Mouse (Mus musculus) hindbrain, embryonic 12.5 days (tissue): ENCODE measurements around the gene Fam171a1. TPM values are rescaled to one million over a fixed set of nuclear protein-coding genes. Genes with fewer than 3 reads are reported as not detected.
"Not testable (repeated sequence)": the region's sequence is repeated elsewhere in the genome, so short reads cannot be mapped to it uniquely, and the experiment has no call there.

ENCODE experiments used
- ATAC-seq: fragments of 200-750 bp; cut with Nextera tagmentation; 2 replicates; pipeline ENCODE4 v1.8.0; 2017; ENCODE audit warnings: moderate TSS enrichment; ENCODE audit not compliant: low FRiP score
- H3K27ac ChIP-seq: fragments of 300-500 bp; sonication (generic); 2 replicates; pipeline ENCODE4 v1.5.1; 2016; ENCODE audit warnings: mild to moderate bottlenecking
- H3K27me3 ChIP-seq: fragments of 300-500 bp; sonication (generic); 2 replicates; pipeline ENCODE4 v1.6.1; 2016; ENCODE audit warnings: mild to moderate bottlenecking
- H3K36me3 ChIP-seq: fragments of 300-500 bp; sonication (generic); 2 replicates; pipeline ENCODE4 v1.6.1; 2016; ENCODE audit warnings: mild to moderate bottlenecking
- H3K4me1 ChIP-seq: fragments of 300-500 bp; sonication (generic); 2 replicates; pipeline ENCODE4 v1.6.1; 2016
- H3K4me2 ChIP-seq: fragments of 300-500 bp; sonication (generic); replicated peaks from 2 replicates; pipeline ENCODE4 v1.6.1; 2016; ENCODE audit warnings: mild to moderate bottlenecking
- H3K4me3 ChIP-seq: fragments of 300-500 bp; sonication (generic); 2 replicates; pipeline ENCODE4 v1.5.1; 2016; ENCODE audit warnings: mild to moderate bottlenecking
- H3K9ac ChIP-seq: fragments of 300-500 bp; sonication (generic); 2 replicates; pipeline ENCODE4 v1.6.1; 2016; ENCODE audit warnings: mild to moderate bottlenecking, moderate library complexity
- H3K9me3 ChIP-seq: fragments of 300-500 bp; sonication (generic); replicated peaks from 2 replicates; pipeline ENCODE4 v1.6.1; 2016; ENCODE audit warnings: mild to moderate bottlenecking
- WGBS: fragments of 180-500 bp; shearing (Covaris S2); methylation state at CpG from one replicate; pipeline ENCODE4 v1.1.7; 2016; 5-methylcytosine and 5-hydroxymethylcytosine counted together
- polyA plus RNA-seq: library from polyadenylated mRNA; unstranded; fragments of >200 nt; fragmentation: Nextera tagmentation; extraction: Ambion mirVana; gene quantifications from 2 replicates; pipeline ENCODE4 v1.2.1, GENCODE M21; 2016

Gene Fam171a1
- polyA plus RNA-seq, 1 experiment from 2014 or later: 56.2 TPM

- Histone ChIP-seq H3K27me3 (no peaks in the 10 kb centered on the region), H3K4me2 (no peak overlapping the region), H3K36me3 (peaks cover 23% of the 10 kb centered on the region), H3K4me3 (no peak overlapping the region), H3K9me3 (no peaks in the 10 kb centered on the region), H3K27ac (no peak overlapping the region), H3K4me1 (no peaks in the 10 kb centered on the region), H3K9ac (no peak overlapping the region)
- 94% methylated on average over 5 of the region's 5 CpGs for WGBS
- ATAC-seq: no peak
These were observed 69.6 kb downstream of the Fam171a1 start for GRCm38 (mm10) chr2:3183656-3184055.

GRCm38 (mm10) chr2:3185335-3185734 lies 71.3 kb downstream of the Fam171a1 start:
- no peaks in the 10 kb centered on the region for H3K9me3 ChIP-seq

GRCm38 (mm10) chr2:3188745-3189475 lies 74.9 kb downstream of the Fam171a1 start:
- Histone ChIP-seq H3K4me1 (no peaks in the 10 kb centered on the region), H3K9ac (no peak overlapping the region), H3K36me3 (peaks cover 23% of the 10 kb centered on the region), H3K27ac (no peak overlapping the region), H3K4me3 (no peak overlapping the region), H3K4me2 (no peak overlapping the region), H3K9me3 (no peaks in the 10 kb centered on the region), H3K27me3 (no peaks in the 10 kb centered on the region)
- no peak for ATAC-seq
- 89% methylated on average over 10 of the region's 10 CpGs for WGBS

More at GRCm38 (mm10) chr2:3185335-3185734, 71.3 kb downstream of the Fam171a1 start:
- Histone ChIP-seq H3K4me1 (no peaks in the 10 kb centered on the region), H3K36me3 (peaks cover 19% of the 10 kb centered on the region), H3K27ac (no peak overlapping the region), H3K27me3 (no peaks in the 10 kb centered on the region), H3K4me2 (no peak overlapping the region), H3K4me3 (no peak overlapping the region), H3K9ac (no peak overlapping the region)
- WGBS: 86% methylated on average over 5 of the region's 5 CpGs
- ATAC-seq: no peak

- H3K9me3 ChIP-seq: no peaks in the 10 kb centered on the region
- H3K36me3 ChIP-seq: peaks cover 25% of the 10 kb centered on the region
- WGBS: 73% methylated on average over 6 of the region's 6 CpGs
- no peak overlapping the region for H3K4me3 ChIP-seq
- H3K27me3 ChIP-seq: no peaks in the 10 kb centered on the region
- no peaks in the 10 kb centered on the region for H3K4me1 ChIP-seq
- ATAC-seq: no peak
- H3K9ac ChIP-seq: no peak overlapping the region
- no peak overlapping the region for H3K4me2 ChIP-seq
- no peak overlapping the region for H3K27ac ChIP-seq
These were observed 77.1 kb downstream of the Fam171a1 start for GRCm38 (mm10) chr2:3191149-3191548.

GRCm38 (mm10) chr2:3195511-3195910 lies 81.5 kb downstream of the Fam171a1 start:
- Histone ChIP-seq H3K4me2 (no peak overlapping the region), H3K9me3 (no peaks in the 10 kb centered on the region), H3K9ac (no peak overlapping the region), H3K4me1 (no peaks in the 10 kb centered on the region), H3K27ac (no peak overlapping the region), H3K27me3 (no peaks in the 10 kb centered on the region), H3K4me3 (no peak overlapping the region), H3K36me3 (peaks cover 43% of the 10 kb centered on the region)
- 33% methylated on average over 5 of the region's 5 CpGs for whole genome bisulfite sequencing
- no peak for ATAC-seq

- Histone ChIP-seq H3K27ac (no peak overlapping the region), H3K4me3 (no peak overlapping the region), H3K9ac (no peak overlapping the region), H3K36me3 (peaks cover 45% of the 10 kb centered on the region), H3K4me1 (no peaks in the 10 kb centered on the region), H3K4me2 (no peak overlapping the region), H3K9me3 (no peaks in the 10 kb centered on the region), H3K27me3 (no peaks in the 10 kb centered on the region)
- 95% methylated on average over 4 of the region's 4 CpGs for WGBS
- ATAC-seq: no peak
These were observed 86.4 kb downstream of the Fam171a1 start for GRCm38 (mm10) chr2:3200422-3200821.

- WGBS: 74% methylated on average over 9 of the region's 9 CpGs
- Histone ChIP-seq H3K36me3 (peaks cover 11% of the 10 kb centered on the region; the same call in 1 of the 2 replicates), H3K9ac (no peak overlapping the region), H3K4me2 (no peak overlapping the region), H3K4me3 (no peak overlapping the region), H3K27ac (no peak overlapping the region), H3K27me3 (no peaks in the 10 kb centered on the region), H3K4me1 (peaks cover 4% of the 10 kb centered on the region; the same call in 1 of the 2 replicates), H3K9me3 (no peaks in the 10 kb centered on the region)
- ATAC-seq: peak; percentile 48; the same call in 1 of the 2 replicates
These were observed 93.1 kb downstream of the Fam171a1 start for GRCm38 (mm10) chr2:3206975-3207642.

GRCm38 (mm10) chr2:3215480-3215879 lies 101.5 kb downstream of the Fam171a1 start:
- H3K9me3 ChIP-seq: no peaks in the 10 kb centered on the region
- WGBS: 89% methylated on average over 3 of the region's 3 CpGs
- no peak overlapping the region for H3K9ac ChIP-seq
- ATAC-seq: no peak
- no peaks in the 10 kb centered on the region for H3K27me3 ChIP-seq
- H3K4me3 ChIP-seq: no peak overlapping the region
- no peak overlapping the region for H3K4me2 ChIP-seq
- H3K36me3 ChIP-seq: peaks cover 5% of the 10 kb centered on the region
- H3K27ac ChIP-seq: no peak overlapping the region
- no peaks in the 10 kb centered on the region for H3K4me1 ChIP-seq

GRCm38 (mm10) chr2:3216617-3217016 lies 102.6 kb downstream of the Fam171a1 start:
- H3K36me3 ChIP-seq: peaks cover 14% of the 10 kb centered on the region
- no peak overlapping the region for H3K4me3 ChIP-seq
- H3K4me2 ChIP-seq: no peak overlapping the region
- no peaks in the 10 kb centered on the region for H3K9me3 ChIP-seq
- ATAC-seq: no peak
- no peak overlapping the region for H3K9ac ChIP-seq
- no peak overlapping the region for H3K27ac ChIP-seq
- 87% methylated on average over 10 of the region's 10 CpGs for WGBS
- H3K4me1 ChIP-seq: no peaks in the 10 kb centered on the region
- no peaks in the 10 kb centered on the region for H3K27me3 ChIP-seq

GRCm38 (mm10) chr2:3217577-3217976 lies 103.6 kb downstream of the Fam171a1 start:
- H3K4me2 ChIP-seq, H3K4me1 ChIP-seq, ATAC-seq, H3K27me3 ChIP-seq, H3K9ac ChIP-seq, H3K4me3 ChIP-seq, H3K9me3 ChIP-seq, H3K27ac ChIP-seq: not testable (repeated sequence)
- WGBS: 94% methylated on average over 3 of the region's 3 CpGs
- peaks cover 14% of the 10 kb centered on the region for H3K36me3 ChIP-seq

GRCm38 (mm10) chr2:3218225-3218624 lies 104.2 kb downstream of the Fam171a1 start:
- WGBS: 92% methylated on average over 6 of the region's 6 CpGs

GRCm38 (mm10) chr2:3228475-3228874 lies 114.5 kb downstream of the Fam171a1 start:
- peak; percentile 62; the same call in 1 of the 2 replicates for ATAC-seq
- no peak overlapping the region for H3K9ac ChIP-seq
- peaks cover 26% of the 10 kb centered on the region for H3K36me3 ChIP-seq
- no peak overlapping the region for H3K27ac ChIP-seq
- 84% methylated on average over 4 of the region's 4 CpGs for WGBS
- no peaks in the 10 kb centered on the region for H3K9me3 ChIP-seq
- no peak overlapping the region for H3K4me3 ChIP-seq
- H3K4me1 ChIP-seq: no peaks in the 10 kb centered on the region
- no peak overlapping the region for H3K4me2 ChIP-seq
- no peaks in the 10 kb centered on the region for H3K27me3 ChIP-seq

More at GRCm38 (mm10) chr2:3218225-3218624, 104.2 kb downstream of the Fam171a1 start:
- H3K27me3 ChIP-seq: no peaks in the 10 kb centered on the region
- H3K9me3 ChIP-seq: no peaks in the 10 kb centered on the region
- no peaks in the 10 kb centered on the region for H3K4me1 ChIP-seq
- H3K27ac ChIP-seq: no peak overlapping the region
- no peak for ATAC-seq
- no peak overlapping the region for H3K4me2 ChIP-seq
- peaks cover 14% of the 10 kb centered on the region for H3K36me3 ChIP-seq
- H3K4me3 ChIP-seq: no peak overlapping the region
- no peak overlapping the region for H3K9ac ChIP-seq
